Mouse (Mus musculus) liver, embryonic 14.5 days (tissue): ENCODE results near the gene Abca7.

Experiments used
- CTCF ChIP-seq: IDR thresholded peaks from 2 replicates; pipeline ENCODE4 v1.5.1; 2016; ENCODE audit warnings: antibody characterized with exemption, low read depth, control low read depth
- EP300 ChIP-seq: IDR thresholded peaks from 2 replicates; pipeline ENCODE4 v1.6.1; 2016; ENCODE audit warnings: antibody characterized with exemption, low read depth

DNA sequence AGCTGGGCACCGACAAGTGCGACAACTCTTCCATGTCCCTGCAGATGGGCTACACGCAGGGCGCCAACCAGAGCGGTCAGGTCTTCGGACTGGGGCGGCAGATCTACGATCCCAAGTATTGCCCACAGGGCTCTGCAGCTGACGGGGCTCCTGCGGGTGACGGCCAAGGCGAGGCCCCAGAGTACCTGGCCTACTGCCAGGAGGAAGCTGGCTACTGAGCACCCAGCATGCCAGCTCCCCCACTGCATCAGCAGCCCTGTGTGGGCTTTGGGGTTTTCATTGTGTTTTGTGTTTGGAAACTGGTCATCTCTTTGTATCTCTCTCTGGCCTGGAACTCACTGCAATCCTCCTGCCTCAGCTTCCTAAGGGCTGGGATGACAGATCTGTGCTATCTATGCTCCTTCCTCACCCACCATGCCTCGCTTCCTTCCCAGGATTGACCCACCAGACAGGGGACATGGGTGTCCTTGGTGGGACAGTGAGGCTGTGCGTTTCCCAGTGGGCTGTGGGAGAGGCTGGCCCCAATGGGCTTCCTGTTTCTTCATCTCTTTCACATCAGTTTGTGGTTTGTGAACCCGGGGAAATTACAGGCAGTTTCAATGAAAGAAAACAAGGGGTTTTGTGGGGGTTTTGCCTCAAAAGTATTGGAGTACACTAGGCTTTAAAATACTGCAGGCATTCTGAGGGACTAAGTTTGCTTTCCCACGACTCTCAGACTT lies 1.7 kb upstream of the Abca7 start:
- no peak for TF ChIP-seq CTCF
- TF ChIP-seq EP300: no peak
